Mouse (Mus musculus): ENCODE data around the gene Gckr. TPM values are rescaled to one million over a fixed set of nuclear protein-coding genes. Genes with fewer than 3 reads are reported as not detected.

Gckr gene
- polyA plus RNA-seq, 1 experiment from 2014 or later, result not detected

DNA sequence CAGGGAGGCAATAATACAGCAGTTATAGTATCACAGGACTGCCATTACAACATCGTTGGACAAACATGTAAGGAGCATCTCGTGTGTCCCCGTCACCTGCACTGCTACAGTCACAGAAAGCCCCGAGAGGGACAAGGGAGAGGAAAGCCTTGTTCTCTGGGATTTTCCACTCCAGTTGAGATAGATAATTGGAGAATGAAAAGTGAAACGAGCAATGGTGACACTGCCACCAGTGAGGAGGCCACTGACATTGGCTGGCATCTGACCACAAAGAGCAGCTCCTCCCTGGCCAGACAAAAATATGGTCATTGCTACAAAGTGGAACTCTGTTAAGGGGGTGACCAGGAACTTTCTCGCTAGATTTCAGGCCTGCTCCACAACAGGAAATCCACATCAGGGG lies 29.6 kb upstream of the Gckr start:
- no peaks in the 10 kb centered on the region for H3K9me3 ChIP-seq (replicated peaks)
- peaks cover 3% of the 10 kb centered on the region; the same call in 1 of the 2 replicates for H3K4me1 ChIP-seq
- peaks cover 93% of the 10 kb centered on the region for H3K36me3 ChIP-seq
- H3K27me3 ChIP-seq (ENCODE audit: low read depth, poor library complexity, severe bottlenecking), result no peaks in the 10 kb centered on the region
- 67% methylated on average over 6 of the region's 6 CpGs for WGBS
- no peak overlapping the region for H3K27ac ChIP-seq (replicated peaks)
- no peak for DNase-seq (ENCODE audit: low spot score)
- no peak overlapping the region for H3K4me3 ChIP-seq

GRCm38 (mm10) chr5:31273018-31273417 lies 24.2 kb upstream of the Gckr start:
- H3K27ac ChIP-seq (replicated peaks), result no peak overlapping the region
- peaks cover 75% of the 10 kb centered on the region for H3K36me3 ChIP-seq
- WGBS, result 85% methylated on average over 6 of the region's 6 CpGs
- DNase-seq (ENCODE audit: low spot score), result no peak
- H3K27me3 ChIP-seq (ENCODE audit: low read depth, poor library complexity, severe bottlenecking), result no peaks in the 10 kb centered on the region
- no peaks in the 10 kb centered on the region for H3K4me1 ChIP-seq
- H3K4me3 ChIP-seq, result no peak overlapping the region
- H3K9me3 ChIP-seq (replicated peaks), result no peaks in the 10 kb centered on the region

DNA sequence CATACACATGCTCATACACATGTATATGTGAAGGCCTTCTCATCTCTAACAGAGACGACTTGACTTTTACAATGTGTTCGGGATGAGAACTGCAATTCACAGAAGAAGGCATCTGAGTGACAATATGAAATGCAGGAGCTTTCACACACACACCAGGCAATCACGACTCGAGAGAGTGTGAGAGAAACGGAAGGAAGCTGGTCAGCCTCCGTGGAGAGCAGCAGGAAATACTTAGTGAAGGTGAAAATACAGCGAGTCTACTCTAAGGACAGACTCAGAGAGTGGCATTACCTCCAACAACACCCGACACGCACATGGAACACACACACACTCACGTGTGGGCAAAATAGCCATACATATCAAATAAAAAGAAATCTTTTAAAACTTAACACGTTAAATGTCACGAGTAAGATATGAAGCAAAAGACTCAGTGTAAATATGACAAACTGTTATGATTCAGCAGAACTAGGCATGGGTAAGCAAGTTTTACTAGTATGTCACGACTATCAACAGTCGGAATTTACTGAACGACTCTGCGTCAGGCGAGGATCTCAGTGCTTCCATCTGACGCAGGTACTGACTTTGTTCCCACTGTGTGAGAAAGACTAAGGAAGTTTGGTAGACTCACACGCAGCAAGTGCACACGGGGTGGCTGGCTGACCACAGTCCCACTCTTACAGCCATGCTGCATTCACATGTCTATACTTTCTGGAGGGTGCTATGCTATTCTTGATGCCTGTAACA lies 17.8 kb upstream of the Gckr start:
- Histone ChIP-seq H3K4me3 (no peak overlapping the region), H3K4me1 (no peaks in the 10 kb centered on the region), H3K27ac (replicated peaks) (no peak overlapping the region), H3K27me3 (ENCODE audit: low read depth, poor library complexity, severe bottlenecking) (no peaks in the 10 kb centered on the region), H3K9me3 (replicated peaks) (no peaks in the 10 kb centered on the region), H3K36me3 (peaks cover 86% of the 10 kb centered on the region)
- WGBS, result 88% methylated on average over 20 of the region's 20 CpGs
- DNase-seq (ENCODE audit: low spot score), result no peak

- Histone ChIP-seq H3K27me3 (ENCODE audit: low read depth, poor library complexity, severe bottlenecking) (no peaks in the 10 kb centered on the region), H3K36me3 (peaks cover 46% of the 10 kb centered on the region)
- 85% methylated on average over 4 of the region's 4 CpGs for WGBS
These were observed 9.0 kb upstream of the Gckr start for GRCm38 (mm10) chr5:31288225-31288624.

DNA sequence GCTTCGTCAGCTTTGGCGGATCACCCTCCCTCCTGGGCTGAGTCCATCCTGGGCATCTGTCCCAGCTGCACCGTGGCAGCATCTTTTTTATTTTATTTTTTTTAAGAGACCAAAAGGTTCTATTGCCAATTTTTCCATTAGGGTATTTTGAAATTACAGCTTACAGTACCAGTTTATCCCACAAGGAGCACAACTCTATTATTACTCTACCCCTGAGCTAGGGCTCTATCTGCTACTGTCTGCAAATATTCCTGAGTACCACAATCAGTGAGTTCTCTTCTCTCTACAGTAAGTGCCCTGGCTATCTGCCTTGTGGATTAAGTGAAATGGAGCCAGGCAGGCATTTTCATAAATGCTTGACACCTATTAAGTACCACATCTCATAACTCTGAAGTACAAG lies 8.6 kb upstream of the Gckr start:
- Histone ChIP-seq H3K27ac (replicated peaks) (no peak overlapping the region), H3K9me3 (replicated peaks) (no peaks in the 10 kb centered on the region), H3K36me3 (peaks cover 46% of the 10 kb centered on the region), H3K4me1 (peaks cover 17% of the 10 kb centered on the region), H3K27me3 (ENCODE audit: low read depth, poor library complexity, severe bottlenecking) (no peaks in the 10 kb centered on the region), H3K4me3 (no peak overlapping the region)
- DNase-seq (ENCODE audit: low spot score), result no peak
- 80% methylated on average over 3 of the region's 3 CpGs for WGBS

More at GRCm38 (mm10) chr5:31288225-31288624, 9.0 kb upstream of the Gckr start:
- no peaks in the 10 kb centered on the region for H3K9me3 ChIP-seq (replicated peaks)
- no peak overlapping the region for H3K4me3 ChIP-seq
- peaks cover 17% of the 10 kb centered on the region for H3K4me1 ChIP-seq
- no peak overlapping the region for H3K27ac ChIP-seq (replicated peaks)
- no peak for DNase-seq (ENCODE audit: low spot score)

GRCm38 (mm10) chr5:31289626-31290230 lies 7.5 kb upstream of the Gckr start:
- Histone ChIP-seq H3K4me1 (peaks cover 26% of the 10 kb centered on the region), H3K27me3 (ENCODE audit: low read depth, poor library complexity, severe bottlenecking) (no peaks in the 10 kb centered on the region), H3K27ac (replicated peaks) (0 out of 2 replicates have a peak overlapping the region, but pooled peaks have one; percentile 82), H3K36me3 (peaks cover 45% of the 10 kb centered on the region), H3K4me3 (peak overlapping the region; percentile 61), H3K9me3 (replicated peaks) (no peaks in the 10 kb centered on the region)
- no peak for DNase-seq (ENCODE audit: low spot score)
- 82% methylated on average over 3 of the region's 3 CpGs for WGBS

DNA sequence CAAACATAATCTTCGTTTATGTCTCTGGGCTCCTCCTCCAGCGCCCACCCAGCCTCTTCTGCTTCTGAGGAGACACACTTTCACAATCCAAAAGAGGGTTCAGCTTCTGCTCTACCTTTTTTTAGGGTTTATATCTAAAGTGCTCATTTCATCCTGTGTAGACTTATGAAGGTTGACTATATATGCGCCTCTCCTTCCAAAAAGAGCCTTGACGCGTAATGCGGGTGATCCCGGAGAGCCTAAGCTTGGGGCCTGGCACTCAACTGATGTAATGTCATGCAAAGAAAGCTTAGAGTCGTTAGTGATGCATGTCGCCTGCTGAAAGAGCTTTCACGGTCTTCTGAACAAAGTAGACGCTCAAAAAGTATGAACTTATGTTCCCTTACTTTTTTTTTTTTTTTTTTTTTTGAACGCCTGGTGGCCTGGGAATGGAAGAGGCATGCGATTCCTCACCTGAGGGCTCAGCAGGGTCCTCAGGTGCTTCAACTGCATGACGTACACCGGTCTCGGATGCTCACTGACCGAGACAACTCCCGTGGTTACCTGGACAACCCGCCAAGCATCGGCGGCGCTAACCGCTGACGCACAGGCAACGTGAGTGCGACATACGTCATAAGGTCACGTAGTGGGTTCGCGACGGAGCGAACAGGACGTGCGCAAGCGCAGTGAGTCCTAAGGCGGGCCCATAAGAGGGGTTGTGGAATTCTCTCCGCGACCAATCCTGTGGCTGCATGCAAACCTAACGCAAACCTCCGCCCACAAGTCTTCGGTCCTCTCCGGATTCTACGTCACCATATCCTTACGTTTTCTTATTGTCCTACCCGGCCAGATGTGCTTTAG lies 6.5 kb upstream of the Gckr start, which contains the start of gene Ift172:
Ift172 (minus strand) TSS at position 596 of the 840 bp plus-strand sequence.
- DNase-seq (ENCODE audit: low spot score), result peak; percentile 96
- Histone ChIP-seq H3K27ac (replicated peaks) (peak within 1 kb of the TSS; percentile 82), H3K36me3 (peaks cover 35% of the 10 kb centered on the region), H3K4me3 (peak within 1 kb of the TSS; percentile 61), H3K9me3 (replicated peaks) (no peaks in the 10 kb centered on the region), H3K27me3 (ENCODE audit: low read depth, poor library complexity, severe bottlenecking) (no peaks in the 10 kb centered on the region), H3K4me1 (peaks cover 36% of the 10 kb centered on the region)
- WGBS, result 3% methylated on average over 45 of the region's 45 CpGs

DNA sequence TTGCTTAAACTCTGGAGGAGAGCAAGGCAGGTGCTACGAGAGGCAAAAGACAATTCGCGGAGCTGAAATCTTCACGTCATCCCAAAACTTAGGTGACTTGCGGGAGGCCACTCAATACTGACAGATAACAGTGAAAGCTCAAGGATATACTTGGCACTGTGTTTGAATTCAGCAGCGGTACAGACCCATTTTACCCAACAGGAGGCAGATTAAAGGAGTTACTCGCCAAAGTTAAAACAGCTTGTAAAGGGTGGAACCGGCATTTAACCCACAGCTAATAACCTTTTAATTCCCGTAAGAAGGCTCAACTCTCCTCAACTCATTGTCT lies 5.9 kb upstream of the Gckr start:
- H3K4me1 ChIP-seq, result peaks cover 42% of the 10 kb centered on the region
- no peak for DNase-seq (ENCODE audit: low spot score)
- peaks cover 29% of the 10 kb centered on the region for H3K36me3 ChIP-seq
- WGBS, result 4% methylated on average over 9 of the region's 9 CpGs
- H3K4me3 ChIP-seq, result peak overlapping the region; percentile 61
- no peaks in the 10 kb centered on the region for H3K27me3 ChIP-seq (ENCODE audit: low read depth, poor library complexity, severe bottlenecking)
- no peaks in the 10 kb centered on the region for H3K9me3 ChIP-seq (replicated peaks)
- H3K27ac ChIP-seq (replicated peaks), result peak overlapping the region; percentile 82

DNA sequence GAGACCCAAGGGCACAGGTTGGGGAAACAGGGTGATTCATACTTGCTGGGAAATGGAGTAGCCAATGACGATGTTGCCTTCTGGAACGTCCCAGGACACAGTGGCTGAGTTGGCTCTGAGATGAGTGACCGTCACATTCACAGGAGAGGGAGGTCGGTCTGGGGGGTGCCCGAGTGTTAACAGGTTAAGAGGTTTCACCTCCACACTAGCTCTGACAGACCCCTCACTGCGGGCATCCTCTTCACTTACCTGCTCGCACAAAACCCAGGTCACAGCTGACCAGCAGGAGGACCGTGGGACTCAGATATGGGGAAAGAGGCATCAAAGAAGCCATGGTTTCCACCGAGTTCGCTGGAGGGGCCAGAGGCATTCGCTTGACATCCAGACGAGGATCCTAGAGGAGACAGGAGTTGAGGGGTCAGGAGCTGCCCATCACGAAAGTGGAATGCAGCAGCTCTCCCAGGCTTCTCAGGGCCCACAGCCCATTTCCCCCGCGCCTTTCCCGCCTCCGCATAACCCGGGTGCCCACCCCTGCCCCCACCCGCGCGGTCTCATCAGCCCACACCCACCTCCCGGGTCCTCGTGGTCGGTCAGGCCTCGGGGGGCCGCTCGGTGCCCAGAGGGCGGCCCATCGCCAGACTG lies 2.2 kb upstream of the Gckr start:
- peaks cover 21% of the 10 kb centered on the region for H3K36me3 ChIP-seq
- H3K4me3 ChIP-seq, result peak overlapping the region; percentile 76
- DNase-seq (ENCODE audit: low spot score), result peak; percentile 49
- peak overlapping the region; percentile 93 for H3K27ac ChIP-seq (replicated peaks)
- H3K27me3 ChIP-seq (ENCODE audit: low read depth, poor library complexity, severe bottlenecking), result no peaks in the 10 kb centered on the region
- WGBS, result 7% methylated on average over 29 of the region's 29 CpGs
- peaks cover 37% of the 10 kb centered on the region for H3K4me1 ChIP-seq
- no peaks in the 10 kb centered on the region for H3K9me3 ChIP-seq (replicated peaks)

GRCm38 (mm10) chr5:31295606-31296141 lies 1.6 kb upstream of the Gckr start, which contains the start of gene Fndc4:
Gene Fndc4, minus strand, starts transcription at chr5:31296080.
- Histone ChIP-seq H3K9me3 (replicated peaks) (no peaks in the 10 kb centered on the region), H3K4me3 (peak within 1 kb of the TSS; percentile 76), H3K27ac (replicated peaks) (peak within 1 kb of the TSS; percentile 93), H3K36me3 (peaks cover 21% of the 10 kb centered on the region), H3K27me3 (ENCODE audit: low read depth, poor library complexity, severe bottlenecking) (no peaks in the 10 kb centered on the region), H3K4me1 (peaks cover 32% of the 10 kb centered on the region)
- DNase-seq (ENCODE audit: low spot score), result peak; percentile 79
- under 1% methylated on average over 44 of the region's 46 CpGs for WGBS

DNA sequence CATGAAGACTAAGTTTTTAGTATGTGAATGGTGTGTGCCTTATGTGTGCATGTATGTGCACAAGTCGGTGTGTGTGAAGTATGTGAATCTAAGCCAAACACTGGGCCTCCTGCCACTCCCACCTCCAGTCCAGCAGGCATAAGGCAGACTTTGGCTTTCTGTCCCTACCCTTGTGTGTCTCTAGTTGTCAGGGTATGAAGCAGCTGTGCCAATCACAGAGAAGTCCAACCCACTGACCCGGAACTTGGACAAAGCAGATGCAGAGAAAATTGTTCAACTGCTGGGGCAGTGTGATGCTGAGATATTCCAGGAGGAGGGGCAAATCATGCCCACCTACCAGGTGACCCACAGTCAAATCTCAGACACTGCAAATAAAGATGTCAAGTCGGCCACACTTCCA lies 738 bp downstream of the Gckr start:
- H3K4me3 ChIP-seq, result no peak overlapping the region
- DNase-seq (ENCODE audit: low spot score), result no peak
- H3K4me1 ChIP-seq, result peaks cover 25% of the 10 kb centered on the region
- no peaks in the 10 kb centered on the region for H3K9me3 ChIP-seq (replicated peaks)
- no peaks in the 10 kb centered on the region for H3K27me3 ChIP-seq (ENCODE audit: low read depth, poor library complexity, severe bottlenecking)
- 80% methylated on average over 3 of the region's 3 CpGs for WGBS
- peaks cover 16% of the 10 kb centered on the region for H3K36me3 ChIP-seq
- H3K27ac ChIP-seq (replicated peaks), result no peak overlapping the region

GRCm38 (mm10) chr5:31298486-31298885 lies 1.2 kb downstream of the Gckr start:
- H3K27me3 ChIP-seq (ENCODE audit: low read depth, poor library complexity, severe bottlenecking), result no peaks in the 10 kb centered on the region
- peaks cover 11% of the 10 kb centered on the region for H3K36me3 ChIP-seq
- no peak overlapping the region for H3K4me3 ChIP-seq
- no peaks in the 10 kb centered on the region for H3K9me3 ChIP-seq (replicated peaks)
- H3K4me1 ChIP-seq, result peaks cover 25% of the 10 kb centered on the region
- no peak overlapping the region for H3K27ac ChIP-seq (replicated peaks)
- 78% methylated on average over 2 of the region's 2 CpGs for WGBS
- DNase-seq (ENCODE audit: low spot score), result no peak

All from midbrain, embryonic 10.5 days (tissue).